Mouse (Mus musculus) forebrain, postnatal 0 days (tissue): ENCODE data around the gene Upb1. TPM values are rescaled to one million over a fixed set of nuclear protein-coding genes. Genes with fewer than 3 reads are reported as not detected.

Source experiments
- ATAC-seq: fragments of 200-750 bp; cut with Nextera tagmentation; 2 replicates; pipeline ENCODE4 v1.8.0; 2017; ENCODE audit warnings: mild to moderate bottlenecking, moderate library complexity
- DNase-seq: peaks from one replicate; pipeline ENCODE4 v3.0.0-alpha.2; 2015
- H3K27ac ChIP-seq: fragments of 300-500 bp; sonication (generic); 2 replicates; pipeline ENCODE4 v1.5.1; 2014; ENCODE audit warnings: low read depth, mild to moderate bottlenecking, antibody characterized with exemption, low read length, moderate library complexity, mixed read lengths
- H3K27me3 ChIP-seq: fragments of 300-500 bp; sonication (generic); 2 replicates; pipeline ENCODE4 v1.6.1; 2014; ENCODE audit warnings: mild to moderate bottlenecking, low read length, mixed read lengths; ENCODE audit not compliant: insufficient read depth
- H3K36me3 ChIP-seq: fragments of 300-500 bp; sonication (generic); 2 replicates; pipeline ENCODE4 v1.6.1; 2014; ENCODE audit warnings: mild to moderate bottlenecking, moderate library complexity; ENCODE audit not compliant: insufficient read depth
- H3K4me1 ChIP-seq: fragments of 300-500 bp; sonication (generic); 2 replicates; pipeline ENCODE4 v1.6.1; 2014; ENCODE audit warnings: antibody characterized with exemption; ENCODE audit not compliant: insufficient read depth
- H3K4me2 ChIP-seq: fragments of 300-500 bp; sonication (generic); 2 replicates; pipeline ENCODE4 v1.6.1; 2014; ENCODE audit warnings: low read depth, mild to moderate bottlenecking, moderate library complexity
- H3K4me3 ChIP-seq: fragments of 300-500 bp; sonication (generic); 2 replicates; pipeline ENCODE4 v1.5.1; 2014; ENCODE audit warnings: low read depth, low read length, mixed read lengths
- H3K9ac ChIP-seq: fragments of 300-500 bp; sonication (generic); 2 replicates; pipeline ENCODE4 v1.6.1; 2014; ENCODE audit warnings: mild to moderate bottlenecking
- H3K9me3 ChIP-seq: fragments of 300-500 bp; sonication (generic); 2 replicates; pipeline ENCODE4 v1.6.1; 2016; ENCODE audit warnings: low read length
- CTCF ChIP-seq: sonication (generic); IDR thresholded peaks from 2 replicates; pipeline ENCODE4 v1.5.1; 2016; ENCODE audit warnings: antibody characterized with exemption, control low read depth, low read depth
- WGBS: fragments of 180-500 bp; shearing (Covaris S2); extraction: QIAGEN DNeasy Blood & Tissue Kit; methylation state at CpG from one replicate; pipeline ENCODE4 v1.1.7; 2014; 5-methylcytosine and 5-hydroxymethylcytosine counted together
- polyA plus RNA-seq: library from polyadenylated mRNA; unstranded; fragments of >200 nt; fragmentation: Nextera tagmentation; extraction: Ambion mirVana; gene quantifications from 2 replicates; pipeline ENCODE4 v1.2.1, GENCODE M21; 2015
- total RNA-seq: library from RNA; depleted of rRNA; stranded (reverse); fragments of >200 nt; gene quantifications from 2 replicates; pipeline ENCODE4 v1.2.3, GENCODE M21; 2014

The Upb1 gene
- total and polyA plus RNA-seq, 2 experiments from 2014 or later: 0.58 to 0.62 TPM

GRCm38 (mm10) chr10:75429004-75429380, 28.1 kb downstream of the Upb1 start:
- no peaks in the 10 kb centered on the region for H3K36me3 ChIP-seq
- no peak overlapping the region for H3K9ac ChIP-seq
- no peaks in the 10 kb centered on the region for H3K27me3 ChIP-seq
- H3K9me3 ChIP-seq: no peaks in the 10 kb centered on the region
- no peak overlapping the region for H3K4me3 ChIP-seq
- no peak for ATAC-seq
- no peak for DNase-seq
- 94% methylated on average over 6 of the region's 6 CpGs for WGBS
- H3K27ac ChIP-seq: no peak overlapping the region
- no peaks in the 10 kb centered on the region for H3K4me1 ChIP-seq
- H3K4me2 ChIP-seq: no peak overlapping the region
- TF ChIP-seq CTCF: no peak

DNA sequence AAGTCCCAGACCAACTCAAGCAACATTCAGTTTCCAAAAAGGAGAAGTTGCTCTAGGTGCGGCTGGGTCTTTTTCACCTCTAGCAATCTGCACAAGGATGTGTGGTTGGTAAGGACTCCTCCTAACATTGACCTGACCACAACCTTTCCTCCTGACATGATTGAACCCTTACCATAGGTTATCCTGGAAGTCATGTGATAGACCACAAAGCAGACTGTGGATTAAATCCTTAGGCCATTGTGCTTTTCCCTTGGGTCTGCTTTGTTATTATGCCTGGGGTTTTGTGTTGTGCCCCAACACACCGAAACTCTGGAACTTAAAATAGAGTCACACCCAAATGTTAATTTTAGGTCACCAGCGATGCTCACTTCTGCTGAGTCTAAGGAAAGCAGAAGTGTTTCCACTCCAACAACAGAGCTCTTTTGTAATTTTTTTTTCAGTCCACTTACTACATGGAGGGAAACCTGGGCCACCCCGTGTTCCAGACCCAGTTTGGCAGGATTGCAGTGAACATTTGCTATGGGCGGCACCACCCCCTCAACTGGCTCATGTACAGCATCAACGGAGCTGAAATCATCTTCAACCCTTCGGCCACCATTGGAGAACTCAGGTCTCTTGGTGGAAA, 28.7 kb downstream of the Upb1 start:
- Histone ChIP-seq H3K4me1 (no peaks in the 10 kb centered on the region), H3K27me3 (no peaks in the 10 kb centered on the region), H3K9me3 (no peaks in the 10 kb centered on the region), H3K4me2 (no peak overlapping the region), H3K9ac (no peak overlapping the region), H3K4me3 (no peak overlapping the region), H3K27ac (no peak overlapping the region), H3K36me3 (no peaks in the 10 kb centered on the region)
- ATAC-seq (no peak), DNase-seq (no peak)
- TF ChIP-seq CTCF: no peak
- WGBS: 81% methylated on average over 7 of the region's 7 CpGs

GRCm38 (mm10) chr10:75430147-75430537, 29.2 kb downstream of the Upb1 start:
- ATAC-seq (no peak), DNase-seq (no peak)
- WGBS: 94% methylated on average over 5 of the region's 5 CpGs
- no peak overlapping the region for H3K4me3 ChIP-seq
- H3K27me3 ChIP-seq: no peaks in the 10 kb centered on the region
- H3K4me1 ChIP-seq: no peaks in the 10 kb centered on the region
- H3K27ac ChIP-seq: no peak overlapping the region
- no peak overlapping the region for H3K4me2 ChIP-seq
- H3K9me3 ChIP-seq: no peaks in the 10 kb centered on the region
- H3K9ac ChIP-seq: no peak overlapping the region
- no peak for TF ChIP-seq CTCF
- no peaks in the 10 kb centered on the region for H3K36me3 ChIP-seq

DNA sequence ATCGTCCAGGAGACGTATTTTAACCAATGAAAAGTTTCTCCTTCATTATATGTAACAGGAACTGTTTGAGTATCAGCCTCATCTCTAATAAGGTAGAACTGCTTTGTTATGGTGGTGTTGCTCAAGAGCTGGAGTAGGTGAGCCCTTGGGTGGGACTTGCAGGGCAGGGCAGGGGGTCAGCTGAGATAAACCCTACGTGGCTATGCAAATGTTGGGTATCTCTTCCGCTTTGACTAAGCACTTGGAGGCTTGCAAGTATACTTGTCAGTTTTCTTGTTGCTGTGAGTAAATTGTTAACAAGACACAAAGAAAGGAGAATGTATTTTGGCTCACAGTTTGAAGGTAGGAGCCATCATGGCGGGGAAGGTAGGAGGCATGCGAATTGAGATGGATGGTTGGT, 29.7 kb downstream of the Upb1 start:
- no peak for DNase-seq
- no peaks in the 10 kb centered on the region for H3K9me3 ChIP-seq
- ATAC-seq: no peak
- no peaks in the 10 kb centered on the region for H3K36me3 ChIP-seq
- H3K27ac ChIP-seq: no peak overlapping the region
- TF ChIP-seq CTCF: no peak
- no peaks in the 10 kb centered on the region for H3K27me3 ChIP-seq
- no peak overlapping the region for H3K4me2 ChIP-seq
- no peak overlapping the region for H3K4me3 ChIP-seq
- no peak overlapping the region for H3K9ac ChIP-seq
- 96% methylated on average over 6 of the region's 6 CpGs for WGBS
- no peaks in the 10 kb centered on the region for H3K4me1 ChIP-seq

DNA sequence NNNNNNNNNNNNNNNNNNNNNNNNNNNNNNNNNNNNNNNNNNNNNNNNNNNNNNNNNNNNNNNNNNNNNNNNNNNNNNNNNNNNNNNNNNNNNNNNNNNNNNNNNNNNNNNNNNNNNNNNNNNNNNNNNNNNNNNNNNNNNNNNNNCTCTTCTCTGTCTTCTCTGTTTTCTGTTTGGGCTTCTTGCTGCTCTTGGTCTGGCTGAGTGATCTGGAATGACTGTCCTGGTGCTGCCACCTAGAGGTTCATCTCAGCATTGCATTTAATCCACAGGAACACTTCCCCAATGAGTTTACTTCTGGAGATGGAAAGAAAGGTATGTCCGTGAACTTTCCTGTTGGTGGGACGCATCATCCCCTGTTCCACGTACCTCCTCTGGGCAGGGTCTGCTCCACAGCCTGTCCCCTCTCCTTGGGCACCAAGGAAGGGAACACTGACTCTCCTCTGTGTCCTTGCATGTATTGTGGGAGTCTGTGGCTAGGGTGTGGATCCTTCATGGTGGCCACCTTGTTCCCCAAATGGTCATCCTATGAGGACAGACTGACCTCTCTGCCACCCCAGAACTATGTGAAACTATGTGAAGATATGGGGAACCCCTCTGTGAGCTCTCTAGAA, 35.8 kb downstream of the Upb1 start:
- H3K4me2 ChIP-seq: no peak overlapping the region

DNA sequence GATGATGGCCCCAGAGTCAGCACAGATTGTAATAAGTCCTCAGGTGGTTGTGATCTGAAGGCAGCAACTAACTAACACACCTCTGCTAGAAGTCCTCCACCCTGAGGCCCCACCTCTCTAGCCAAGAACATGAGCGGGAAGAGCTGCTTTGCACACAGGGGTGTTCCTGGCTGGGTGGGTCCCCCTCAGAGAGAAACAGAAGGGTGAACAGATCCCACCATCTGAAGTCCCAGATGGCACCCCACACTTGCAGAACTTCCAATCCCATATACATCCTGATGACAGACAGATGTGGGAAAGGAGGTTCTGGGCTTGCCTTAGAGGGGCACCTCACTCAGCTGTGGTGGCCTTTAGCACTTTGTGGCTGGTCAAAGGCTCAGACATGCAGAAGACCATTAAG, 36.4 kb downstream of the Upb1 start:
- H3K9me3 ChIP-seq: no peaks in the 10 kb centered on the region
- WGBS: 65% methylated on average over 1 of the region's 1 CpGs
- H3K4me1 ChIP-seq: peaks cover 6% of the 10 kb centered on the region; the same call in 1 of the 2 replicates
- DNase-seq (no peak), ATAC-seq (no peak)
- no peak overlapping the region for H3K4me2 ChIP-seq
- no peak for TF ChIP-seq CTCF
- H3K27ac ChIP-seq: no peak overlapping the region
- H3K27me3 ChIP-seq: no peaks in the 10 kb centered on the region
- no peaks in the 10 kb centered on the region for H3K36me3 ChIP-seq
- no peak overlapping the region for H3K4me3 ChIP-seq
- H3K9ac ChIP-seq: no peak overlapping the region

More for the DNA sequence above, 35.8 kb downstream of the Upb1 start:
- no peak overlapping the region for H3K27ac ChIP-seq
- WGBS: 19% methylated on average over 3 of the region's 3 CpGs
- H3K4me3 ChIP-seq: no peak overlapping the region
- no peaks in the 10 kb centered on the region for H3K27me3 ChIP-seq
- no peak overlapping the region for H3K9ac ChIP-seq
- H3K9me3 ChIP-seq: no peaks in the 10 kb centered on the region
- peak; percentile 93 for DNase-seq
- peak; percentile 42; the same call in 1 of the 2 replicates for ATAC-seq
- TF ChIP-seq CTCF: peak; percentile 98
- no peaks in the 10 kb centered on the region for H3K36me3 ChIP-seq
- peaks cover 6% of the 10 kb centered on the region; the same call in 1 of the 2 replicates for H3K4me1 ChIP-seq

DNA sequence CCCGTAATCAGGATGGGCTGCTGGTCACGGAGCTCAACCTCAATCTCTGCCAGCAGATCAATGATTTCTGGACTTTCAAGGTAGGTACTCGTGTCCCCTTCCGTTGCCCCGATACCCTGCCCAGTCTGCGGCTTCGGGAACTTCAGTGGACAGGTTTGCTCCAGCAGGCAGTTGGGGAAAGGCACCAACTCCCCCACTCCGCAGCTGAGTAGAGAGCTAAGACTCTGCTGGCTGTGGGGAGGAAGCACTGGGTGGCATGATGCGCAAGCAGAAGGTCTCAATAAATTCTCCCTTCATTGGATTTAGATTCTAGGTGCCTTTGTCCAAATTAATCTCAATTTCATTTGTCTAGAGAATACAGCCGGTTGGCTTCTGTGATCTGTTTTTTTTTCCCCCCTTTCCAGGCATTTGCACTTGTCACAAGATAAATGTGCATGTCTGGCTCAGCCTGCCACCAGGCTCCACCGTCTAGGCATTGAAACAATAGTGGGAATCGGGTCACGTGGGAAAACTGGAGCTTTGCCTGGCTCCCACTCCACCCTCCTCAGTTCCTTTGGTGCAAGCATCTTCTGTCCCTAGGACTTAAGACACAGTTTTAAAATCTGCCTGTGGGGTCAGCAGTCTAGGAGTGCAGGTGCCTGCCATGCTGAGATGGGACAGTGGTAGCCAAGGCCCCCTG, 37.4 kb downstream of the Upb1 start:
- 47% methylated on average over 13 of the region's 13 CpGs for WGBS

More for the DNA sequence above, 37.4 kb downstream of the Upb1 start:
- no peak overlapping the region for H3K4me3 ChIP-seq
- H3K4me1 ChIP-seq: peaks cover 6% of the 10 kb centered on the region; the same call in 1 of the 2 replicates
- DNase-seq (peak; percentile 80), ATAC-seq (peak; percentile 74)
- H3K36me3 ChIP-seq: no peaks in the 10 kb centered on the region
- no peaks in the 10 kb centered on the region for H3K9me3 ChIP-seq
- peak overlapping the region; percentile 71 for H3K27ac ChIP-seq
- H3K4me2 ChIP-seq: no peak overlapping the region
- no peak for TF ChIP-seq CTCF
- no peaks in the 10 kb centered on the region for H3K27me3 ChIP-seq
- no peak overlapping the region for H3K9ac ChIP-seq
